Mouse (Mus musculus) liver (tissue): ENCODE results near the gene Fbxl5.

Source experiments
- DNase-seq: peaks from one replicate; pipeline ENCODE4 v3.0.0-alpha.2; 2020; ENCODE audit warnings: mixed read lengths

Gene Fbxl5

GRCm38 (mm10) chr5:43826883-43827282 is 5.4 kb upstream of the Fbxl5 start:
- DNase-seq: no peak

GRCm38 (mm10) chr5:43824580-43824979 is 3.1 kb upstream of the Fbxl5 start:
- DNase-seq: no peak

- no peak for DNase-seq
Observed at GRCm38 (mm10) chr5:43822824-43823223, 1.4 kb upstream of the Fbxl5 start.

- DNase-seq: no peak
Observed at GRCm38 (mm10) chr5:43822199-43822598, 761 bp upstream of the Fbxl5 start.

GRCm38 (mm10) chr5:43820785-43821184 is 653 bp downstream of the Fbxl5 start:
- no peak for DNase-seq

GRCm38 (mm10) chr5:43818695-43819094 is 2.7 kb downstream of the Fbxl5 start, which contains the start of gene Bst1:
Gene Bst1 (plus strand): TSS chr5:43818885.
- no peak for DNase-seq

- no peak for DNase-seq
Observed at GRCm38 (mm10) chr5:43815769-43816168, 5.7 kb downstream of the Fbxl5 start.

- DNase-seq: no peak
Observed at GRCm38 (mm10) chr5:43814536-43814935, 6.9 kb downstream of the Fbxl5 start.

- no peak for DNase-seq
Observed at GRCm38 (mm10) chr5:43810427-43811062, 10.9 kb downstream of the Fbxl5 start.

GRCm38 (mm10) chr5:43807744-43808696 is 13.4 kb downstream of the Fbxl5 start:
- peak; percentile 77 for DNase-seq

GRCm38 (mm10) chr5:43806914-43807313 is 14.5 kb downstream of the Fbxl5 start:
- DNase-seq: no peak

- DNase-seq: no peak
Observed at GRCm38 (mm10) chr5:43806340-43806739, 15.1 kb downstream of the Fbxl5 start.

- no peak for DNase-seq
Observed at GRCm38 (mm10) chr5:43805401-43805800, 16.0 kb downstream of the Fbxl5 start.

GRCm38 (mm10) chr5:43801798-43802197 is 19.6 kb downstream of the Fbxl5 start:
- DNase-seq: no peak

GRCm38 (mm10) chr5:43801253-43801652 is 20.2 kb downstream of the Fbxl5 start:
- DNase-seq: no peak

- no peak for DNase-seq
Observed at GRCm38 (mm10) chr5:43800700-43801099, 20.7 kb downstream of the Fbxl5 start.

GRCm38 (mm10) chr5:43799530-43799929 is 21.9 kb downstream of the Fbxl5 start:
- no peak for DNase-seq

GRCm38 (mm10) chr5:43792354-43792753 is 29.1 kb downstream of the Fbxl5 start:
- DNase-seq: no peak

- no peak for DNase-seq
Observed at GRCm38 (mm10) chr5:43787976-43788752, 33.3 kb downstream of the Fbxl5 start.

GRCm38 (mm10) chr5:43786607-43787006 is 34.8 kb downstream of the Fbxl5 start:
- DNase-seq: no peak

GRCm38 (mm10) chr5:43783996-43784395 is 37.4 kb downstream of the Fbxl5 start:
- DNase-seq: no peak

- peak; percentile 82 for DNase-seq
Observed at GRCm38 (mm10) chr5:43781977-43782930, 39.2 kb downstream of the Fbxl5 start.
